Comparison of ENCODE assay signal across 7 mouse cellular contexts in the genomic region with DNA sequence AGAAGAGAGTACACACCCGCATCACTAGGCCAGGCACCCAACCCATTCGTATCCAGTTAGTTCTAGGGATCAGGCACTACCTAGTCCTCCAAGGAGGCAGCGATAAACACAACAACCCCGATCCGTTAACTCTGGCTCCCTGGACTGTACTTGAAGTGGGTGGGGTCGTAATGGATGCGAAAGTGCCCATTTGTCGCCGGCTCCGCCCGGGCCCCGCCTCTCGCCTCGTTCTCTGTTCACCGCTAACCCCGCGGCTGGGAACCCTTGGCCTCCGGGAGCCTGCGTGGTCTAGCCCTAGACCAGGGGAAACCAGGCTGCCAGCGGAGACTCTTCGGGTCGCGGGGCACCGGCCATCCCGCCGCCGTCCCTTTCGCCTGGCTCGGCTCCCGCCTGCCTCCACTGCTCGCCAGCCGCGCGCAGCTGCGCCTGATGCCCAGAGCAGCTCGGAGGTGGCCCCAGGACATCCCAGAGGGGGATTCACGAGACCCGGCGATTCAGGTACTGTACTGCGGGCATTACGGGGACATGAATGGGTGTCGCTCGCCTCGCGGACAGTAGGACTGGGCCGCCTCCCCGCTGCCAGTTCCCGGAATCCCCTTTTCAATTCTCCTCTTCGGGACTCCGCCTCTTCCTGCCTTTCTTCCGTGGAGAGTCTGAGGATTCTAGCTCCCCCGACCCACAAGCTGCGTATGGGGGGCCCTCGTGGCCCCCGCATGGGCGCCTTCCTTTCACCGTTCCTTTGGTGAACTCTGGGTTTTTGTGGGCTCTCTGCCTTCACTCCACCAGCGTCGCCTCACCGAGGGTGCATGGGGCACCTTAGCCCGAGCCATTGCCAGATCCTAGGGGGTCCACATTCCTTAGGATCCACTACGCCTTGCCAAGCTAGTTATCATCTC. TPM values are rescaled to one million over a fixed set of nuclear protein-coding genes. Genes with fewer than 3 reads are reported as not detected.
DNase-seq lines count a peak whose midpoint lies in the region; ATAC-seq and TF ChIP-seq lines count a peak whose summit lies in the region.

A gene (plus strand): TSS at position 207 of the 896 bp plus-strand sequence.

- no peaks in the 10 kb centered on the region for H3K36me3 ChIP-seq in intestine, postnatal 0 days (ENCODE audit: control insufficient read depth, insufficient read depth)
- H3K36me3 ChIP-seq in limb, embryonic 10.5 days, result peaks cover 25% of the 10 kb centered on the region
- no peaks in the 10 kb centered on the region for H3K36me3 ChIP-seq in midbrain, embryonic 12.5 days

- peak within 1 kb of the TSS; percentile 77 for H3K4me3 ChIP-seq in intestine, postnatal 0 days (ENCODE audit: low read depth, low read length)
- peak within 1 kb of the TSS; percentile 84 for H3K4me3 ChIP-seq in limb, embryonic 10.5 days
- peak within 1 kb of the TSS; percentile 86 for H3K4me3 ChIP-seq in midbrain, embryonic 12.5 days

- H3K4me1 ChIP-seq in intestine, postnatal 0 days (replicated peaks; ENCODE audit: control insufficient read depth, insufficient read depth, low read length), result no peaks in the 10 kb centered on the region
- peaks cover 15% of the 10 kb centered on the region for H3K4me1 ChIP-seq in limb, embryonic 10.5 days
- H3K4me1 ChIP-seq in midbrain, embryonic 12.5 days, result peaks cover 10% of the 10 kb centered on the region

- TF ChIP-seq CTCF in intestine, postnatal 0 days (IDR thresholded peaks at IDR 0.05; ENCODE audit: low read depth), result 0 out of 2 replicates have a peak, but pooled peaks have one; percentile 7

- H3K4me2 ChIP-seq in intestine, postnatal 0 days (replicated peaks; ENCODE audit: low read depth), result peak within 1 kb of the TSS; percentile 79
- peak within 1 kb of the TSS; percentile 65 for H3K4me2 ChIP-seq in midbrain, embryonic 12.5 days (replicated peaks)

- 1% methylated on average over 60 of the region's 62 CpGs for WGBS in intestine, postnatal 0 days
- under 1% methylated on average over 62 of the region's 62 CpGs for WGBS in limb, embryonic 10.5 days
- WGBS in midbrain, embryonic 12.5 days, result under 1% methylated on average over 62 of the region's 62 CpGs

- H3K9ac ChIP-seq in intestine, postnatal 0 days (ENCODE audit: low read depth, low read length), result peak within 1 kb of the TSS; percentile 86
- peak within 1 kb of the TSS; percentile 92 for H3K9ac ChIP-seq in midbrain, embryonic 12.5 days (replicated peaks)

- H3K27me3 ChIP-seq in intestine, postnatal 0 days (replicated peaks; ENCODE audit: control insufficient read depth, insufficient read depth, low read length), result no peaks in the 10 kb centered on the region
- H3K27me3 ChIP-seq in limb, embryonic 10.5 days (ENCODE audit: low read depth, poor library complexity, severe bottlenecking), result no peaks in the 10 kb centered on the region
- H3K27me3 ChIP-seq in midbrain, embryonic 12.5 days, result no peaks in the 10 kb centered on the region

- DNase-seq in adrenal gland, adult 8-10 months, result peak; percentile 84
- DNase-seq in embryo, embryonic 9.5 days (ENCODE audit: extremely low spot score), result peak; percentile 81
- DNase-seq in gonadal fat pad, adult 2 months (ENCODE audit: low read depth), result no peak
- peak; percentile 84 for DNase-seq in limb, embryonic 10.5 days (ENCODE audit: low spot score)
- DNase-seq in spleen, adult 12 weeks (ENCODE audit: low spot score), result peak; percentile 76

- H3K9me3 ChIP-seq in intestine, postnatal 0 days (ENCODE audit: control insufficient read depth), result no peaks in the 10 kb centered on the region
- H3K9me3 ChIP-seq in limb, embryonic 10.5 days (replicated peaks), result no peaks in the 10 kb centered on the region
- no peaks in the 10 kb centered on the region for H3K9me3 ChIP-seq in midbrain, embryonic 12.5 days

- ATAC-seq in intestine, postnatal 0 days, result peak; percentile 77
- peak; percentile 93 for ATAC-seq in midbrain, embryonic 12.5 days (ENCODE audit: low FRiP score, low read depth)

- peak within 1 kb of the TSS; percentile 79 for H3K27ac ChIP-seq in intestine, postnatal 0 days (ENCODE audit: low read depth, low read length)
- H3K27ac ChIP-seq in limb, embryonic 10.5 days, result peak within 1 kb of the TSS; percentile 96
- H3K27ac ChIP-seq in midbrain, embryonic 12.5 days (replicated peaks), result peak within 1 kb of the TSS; percentile 95

RNA-seq across cellular contexts. Expression of the gene that starts here (rescaled TPM):
- total RNA-seq in adrenal gland, adult 8-10 months (2022), result 100 to 1,000 TPM in 1 of 4 experiments, 10 to 100 TPM in 3; 83.7 to 103 (median 95.8) TPM
- polyA plus RNA-seq in gonadal fat pad, adult 2 months (2012; rRNA removed), result 72.4 and 81.7 TPM in 2 replicates
- 68.4 and 75.5 TPM in 2 replicates for polyA plus RNA-seq in intestine, postnatal 0 days (2015; fragmentation: Nextera tagmentation; extraction: Ambion mirVana)
- 33.0 and 35.3 TPM in 2 replicates for polyA plus RNA-seq in limb, embryonic 10.5 days (2016; fragmentation: Nextera tagmentation; extraction: Ambion mirVana)
- 29.5 and 33.5 TPM in 2 replicates for polyA plus RNA-seq in midbrain, embryonic 12.5 days (2016; fragmentation: Nextera tagmentation; extraction: Ambion mirVana)
